Mouse (Mus musculus): ENCODE measurements around the gene Slc4a2.
A peak's percentile ranks its signal among the peaks of the same experiment; 100 is the strongest.
"Not testable (repeated sequence)": the region's sequence is repeated elsewhere in the genome, so short reads cannot be mapped to it uniquely, and the experiment has no call there.

The Slc4a2 gene

DNA sequence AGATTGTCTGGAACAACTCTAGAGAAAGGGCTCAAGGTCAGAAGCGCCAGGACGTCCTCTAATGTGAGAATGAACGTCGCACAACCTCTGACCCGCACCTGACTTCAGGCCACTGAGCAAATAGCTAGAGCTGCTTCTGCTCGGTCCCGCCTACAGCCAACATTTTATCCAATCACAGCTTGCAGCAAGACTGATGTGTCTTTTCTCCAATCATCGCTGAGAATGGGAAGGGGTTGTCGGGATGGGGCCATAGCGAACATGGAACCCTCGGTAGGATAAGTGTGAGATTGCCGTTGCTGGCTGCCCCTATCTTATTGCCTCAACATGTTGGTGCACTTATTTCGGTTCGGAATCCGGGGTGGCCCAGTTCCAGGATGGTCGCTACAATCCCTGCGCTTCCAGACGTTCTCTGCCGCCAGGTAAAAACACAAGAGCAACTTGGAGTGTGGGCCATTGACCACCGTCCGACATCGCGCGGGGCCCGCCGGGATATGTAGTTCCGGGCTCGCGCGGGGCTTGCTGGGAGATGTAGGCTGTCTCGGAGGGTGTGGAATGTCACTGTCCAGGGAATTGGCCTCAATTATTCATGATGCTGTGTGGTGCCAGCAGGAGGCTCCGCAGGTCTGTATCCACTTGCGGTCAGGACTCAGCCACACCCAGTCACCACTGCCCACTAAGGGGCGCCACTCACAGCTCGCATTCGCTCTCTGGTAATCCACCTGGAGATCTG, 29.3 kb upstream of the Slc4a2 start:
- peak; percentile 97 to 98 for DNase-seq

DNA sequence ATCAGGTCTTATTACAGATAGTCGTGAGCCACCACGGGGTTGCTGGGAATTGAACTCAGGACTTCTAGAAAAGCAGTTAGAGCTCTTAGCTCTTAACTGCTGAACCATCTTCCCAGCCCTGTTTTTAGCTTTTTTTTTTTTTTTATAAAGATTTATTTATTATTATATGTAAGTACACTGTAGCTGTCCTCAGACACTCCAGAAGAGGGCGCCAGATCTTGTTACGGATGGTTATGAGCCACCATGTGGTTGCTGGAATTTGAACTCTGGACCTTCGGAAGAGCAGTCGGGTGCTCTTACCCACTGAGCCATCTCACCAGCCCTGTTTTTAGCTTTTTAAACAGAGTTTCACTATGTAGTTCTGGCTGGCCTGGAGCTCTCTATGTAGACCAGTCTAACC, 27.4 kb upstream of the Slc4a2 start:
- not testable (repeated sequence) for DNase-seq

DNA sequence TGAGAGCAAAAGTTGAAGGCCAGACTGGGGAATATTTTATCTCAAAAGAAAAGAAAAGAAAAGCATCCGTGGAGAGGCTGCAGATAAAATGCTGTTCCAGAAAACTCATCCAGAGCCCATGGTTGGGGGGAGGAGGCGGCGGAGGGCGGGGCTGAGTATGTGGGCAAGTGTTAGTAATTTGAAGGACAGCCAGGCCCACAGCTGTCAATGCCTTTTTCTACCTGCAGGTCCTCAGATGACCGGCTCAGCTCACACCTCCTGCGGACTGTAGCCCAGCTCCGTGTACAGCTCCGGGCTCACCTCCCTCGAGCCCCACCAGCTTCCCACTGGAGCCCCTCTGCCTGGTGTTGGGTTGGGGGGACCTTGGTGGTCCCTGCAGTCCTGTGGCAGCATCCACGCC, 24.0 kb upstream of the Slc4a2 start:
- no peak for DNase-seq

DNA sequence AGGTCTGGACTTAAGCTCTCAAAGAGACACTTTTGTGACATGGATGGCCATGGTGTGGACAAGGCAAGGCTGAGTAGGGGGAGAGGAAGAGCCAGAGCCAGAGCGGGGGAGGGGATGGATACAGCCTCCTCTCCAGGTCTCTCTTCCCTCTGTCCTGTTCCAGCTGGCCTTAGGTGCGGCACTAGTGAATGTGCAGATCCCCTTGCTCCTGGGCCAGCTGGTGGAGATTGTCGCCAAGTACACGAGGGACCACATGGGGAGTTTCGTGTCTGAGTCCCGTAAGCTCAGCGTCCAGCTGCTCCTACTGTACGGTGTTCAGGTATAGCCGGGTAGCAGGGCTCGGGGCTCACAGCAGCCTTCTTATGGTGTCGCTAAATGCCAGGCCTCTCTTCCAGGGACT, 23.3 kb upstream of the Slc4a2 start:
- DNase-seq: no peak

DNA sequence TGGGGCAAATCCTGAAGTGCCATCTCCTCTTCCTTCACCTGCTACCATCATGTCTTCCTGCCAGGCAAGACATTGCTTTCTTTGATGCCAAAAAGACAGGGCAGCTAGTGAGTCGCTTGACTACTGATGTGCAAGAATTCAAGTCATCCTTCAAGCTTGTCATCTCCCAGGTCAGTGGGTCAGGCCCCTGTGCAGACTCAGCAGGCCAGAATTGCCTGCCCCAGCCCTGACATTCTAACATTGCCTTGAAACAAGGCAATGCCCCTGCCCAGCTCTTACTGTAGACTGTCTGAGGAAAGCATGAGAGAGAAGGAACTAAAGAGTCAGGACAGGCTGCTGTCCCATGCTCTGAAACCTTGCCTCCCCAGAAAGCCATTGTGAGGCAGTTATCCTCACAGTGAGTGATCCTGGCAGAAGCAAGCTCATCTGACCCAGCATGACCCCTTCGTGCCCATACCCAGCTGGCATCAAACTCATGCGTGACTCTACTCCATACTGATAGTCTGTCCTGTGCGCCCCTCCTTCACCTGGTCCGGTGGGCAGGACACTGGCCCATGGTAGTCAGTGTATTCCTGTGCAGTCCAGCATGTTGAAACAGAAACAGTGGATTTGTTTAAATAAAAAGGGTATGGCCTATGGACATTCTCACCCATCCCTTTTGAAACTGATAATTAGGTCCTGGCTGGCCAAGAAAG, 22.6 kb upstream of the Slc4a2 start:
- DNase-seq: no peak

DNA sequence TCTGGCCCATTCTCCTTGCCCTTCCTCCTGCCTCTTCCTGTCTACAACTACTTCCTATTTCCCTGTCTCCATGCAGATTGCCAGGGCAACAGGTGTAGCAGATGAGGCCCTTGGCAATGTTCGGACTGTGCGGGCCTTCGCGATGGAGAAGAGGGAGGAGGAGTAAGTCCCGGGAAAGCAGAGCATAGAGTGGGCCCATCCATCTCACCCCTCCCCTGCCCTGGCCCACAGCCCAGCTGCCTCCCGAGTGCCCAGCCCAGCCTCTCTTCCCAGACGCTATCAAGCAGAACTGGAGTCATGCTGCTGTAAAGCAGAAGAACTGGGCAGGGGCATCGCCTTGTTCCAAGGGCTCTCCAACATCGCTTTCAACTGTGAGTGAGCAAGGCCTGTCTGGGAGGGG, 21.7 kb upstream of the Slc4a2 start:
- no peak for DNase-seq

DNA sequence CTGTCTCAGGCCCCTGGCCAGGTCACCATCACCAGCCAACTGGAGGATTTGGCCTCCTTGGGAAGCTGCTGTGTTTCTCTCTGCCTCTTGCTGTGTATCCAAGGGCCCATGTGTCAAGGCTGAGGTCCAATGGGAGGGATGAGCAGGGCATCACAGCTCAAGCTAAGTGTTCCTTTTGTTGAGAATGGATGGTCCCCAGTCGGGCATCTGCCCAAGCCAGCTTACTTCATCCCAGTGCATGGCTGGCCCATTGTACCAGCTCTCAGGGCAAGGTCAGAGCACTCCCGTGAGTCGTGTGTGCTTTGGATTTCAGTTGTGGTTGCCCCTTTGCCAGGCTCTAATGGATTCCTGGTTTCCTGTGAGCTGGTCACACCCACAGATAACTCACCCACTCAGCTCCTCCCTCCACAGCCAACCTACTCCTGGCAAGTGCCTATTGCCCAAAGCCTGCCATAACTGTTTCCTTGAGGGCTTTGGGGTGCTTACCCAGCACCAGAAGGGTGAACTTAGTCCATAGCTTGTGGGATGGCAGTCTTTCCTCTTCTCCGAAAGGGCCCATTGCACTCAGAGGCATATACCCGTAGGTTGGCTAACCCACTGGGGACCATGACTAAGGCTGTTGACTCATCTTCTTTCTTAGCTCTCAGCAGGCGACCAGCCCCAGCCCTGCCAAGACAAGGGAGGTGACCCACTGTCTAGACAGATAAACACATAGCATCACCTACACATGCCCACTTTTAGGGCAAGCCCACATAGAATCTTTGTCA, 18.9 kb upstream of the Slc4a2 start:
- no peak for DNase-seq

DNA sequence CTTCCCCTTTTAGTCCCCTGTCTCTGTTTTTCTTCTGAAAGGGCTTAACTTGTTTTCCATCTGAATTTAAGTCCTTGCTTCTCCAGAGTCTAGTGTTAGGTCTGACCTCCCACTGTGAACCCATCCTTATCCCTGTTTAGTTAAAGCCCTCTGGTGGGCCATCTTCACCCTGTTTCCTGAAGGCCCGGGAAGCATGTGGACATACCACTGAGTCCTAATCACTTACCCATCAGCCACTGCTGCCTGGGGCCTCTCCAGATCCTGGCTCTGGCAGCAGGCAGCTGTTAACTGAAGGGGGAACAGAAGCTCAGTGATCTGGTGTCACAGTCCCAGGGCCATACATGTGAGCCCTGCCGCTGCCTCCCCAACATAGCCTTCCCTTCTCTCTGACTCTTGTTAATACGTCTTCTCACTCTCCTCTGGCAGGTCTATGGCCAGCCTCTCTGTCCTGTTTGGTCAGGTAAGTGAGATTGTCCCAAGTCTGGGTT, 18.2 kb upstream of the Slc4a2 start:
- DNase-seq: no peak

DNA sequence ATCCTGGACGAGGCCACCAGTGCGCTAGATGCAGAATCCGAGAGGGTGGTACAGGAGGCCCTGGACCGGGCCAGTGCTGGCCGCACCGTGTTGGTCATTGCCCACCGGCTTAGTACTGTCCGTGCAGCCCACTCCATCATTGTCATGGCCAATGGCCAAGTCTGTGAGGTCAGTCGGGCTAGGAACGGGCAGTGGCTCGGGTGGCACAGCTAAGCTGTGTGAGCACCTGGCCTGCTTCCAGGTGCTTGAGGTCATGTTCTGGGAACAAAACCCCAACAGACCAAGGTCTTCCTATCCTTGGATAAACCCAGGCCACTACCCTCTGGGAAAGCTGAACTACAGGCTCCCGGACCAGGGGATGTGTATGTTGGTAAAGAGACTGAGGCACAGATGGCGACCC, 15.0 kb upstream of the Slc4a2 start:
- no peak for DNase-seq

DNA sequence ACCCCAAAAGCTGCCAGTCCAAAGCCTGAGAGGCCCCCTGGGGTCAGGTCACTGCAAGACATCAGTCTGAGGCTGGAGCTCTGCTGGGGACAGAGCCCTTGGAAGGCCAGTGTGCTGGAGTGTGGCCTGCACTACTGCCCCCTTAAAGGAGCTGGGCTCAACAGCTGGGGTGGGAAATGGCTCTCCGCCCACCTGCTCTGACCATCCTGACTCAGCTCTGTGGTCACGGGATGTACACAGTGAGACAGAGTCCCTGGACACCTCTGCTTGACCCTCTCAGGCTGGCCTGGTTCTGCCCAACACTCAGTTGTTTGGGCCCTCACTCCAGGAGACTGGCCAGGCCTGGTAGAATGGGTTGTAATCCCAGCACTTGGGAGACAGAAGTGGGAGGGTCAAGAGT, 14.2 kb upstream of the Slc4a2 start:
- no peak for DNase-seq

DNA sequence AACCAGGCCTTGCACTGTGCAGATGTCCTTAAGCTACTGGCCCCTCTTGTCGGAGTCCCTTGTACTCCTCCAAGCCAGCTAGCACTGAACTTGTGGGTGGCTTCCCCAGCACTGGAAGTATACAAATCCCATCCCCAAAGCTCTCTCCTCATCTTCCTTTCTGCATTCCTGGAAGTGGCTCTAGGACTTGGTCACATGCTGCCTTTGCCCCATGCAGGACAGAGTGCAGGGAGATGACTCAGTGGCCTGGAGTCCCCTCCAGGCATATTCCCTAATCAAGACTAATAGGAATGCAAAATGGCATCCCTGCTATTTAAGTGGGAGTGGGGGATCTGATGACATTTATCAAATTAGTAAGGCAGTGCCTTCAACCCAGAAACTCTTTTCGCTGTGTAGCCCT, 11.6 kb upstream of the Slc4a2 start:
- no peak for DNase-seq

DNA sequence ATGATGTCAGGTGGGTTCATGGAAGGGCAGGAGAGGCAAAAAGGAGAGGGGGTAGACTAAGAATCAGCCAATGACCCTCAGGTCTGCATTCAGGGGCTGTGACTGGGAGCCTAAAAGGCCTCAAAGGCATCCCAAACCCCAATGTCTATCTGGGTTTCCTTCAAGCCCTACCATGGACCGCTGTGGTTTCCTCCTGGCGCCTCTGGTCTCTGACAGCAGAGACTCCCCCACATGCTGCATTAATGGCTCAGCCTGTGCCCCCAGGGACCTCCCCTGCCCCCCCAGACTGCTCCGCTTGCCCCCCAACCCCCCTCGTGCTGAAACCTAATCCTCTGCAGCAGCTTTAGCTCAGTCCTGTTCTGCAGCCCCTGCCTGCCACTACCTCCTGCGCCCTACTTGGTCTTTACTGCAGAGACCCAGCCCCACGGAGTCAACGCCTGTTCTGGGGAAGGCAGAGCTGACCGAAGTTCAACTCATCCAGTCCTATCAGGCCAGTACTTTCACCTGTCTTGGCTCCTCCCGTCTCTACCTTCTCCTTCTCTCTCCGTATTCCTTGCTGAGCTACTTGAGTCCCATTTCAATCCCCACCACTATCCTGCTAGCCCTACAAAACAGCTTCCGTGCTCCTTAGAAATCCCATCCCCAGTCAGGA, 10.5 kb upstream of the Slc4a2 start, which contains the start of gene Asic3:
Gene Asic3, plus strand, starts transcription at position 351 of the 652 bp plus-strand sequence.
- DNase-seq: no peak

DNA sequence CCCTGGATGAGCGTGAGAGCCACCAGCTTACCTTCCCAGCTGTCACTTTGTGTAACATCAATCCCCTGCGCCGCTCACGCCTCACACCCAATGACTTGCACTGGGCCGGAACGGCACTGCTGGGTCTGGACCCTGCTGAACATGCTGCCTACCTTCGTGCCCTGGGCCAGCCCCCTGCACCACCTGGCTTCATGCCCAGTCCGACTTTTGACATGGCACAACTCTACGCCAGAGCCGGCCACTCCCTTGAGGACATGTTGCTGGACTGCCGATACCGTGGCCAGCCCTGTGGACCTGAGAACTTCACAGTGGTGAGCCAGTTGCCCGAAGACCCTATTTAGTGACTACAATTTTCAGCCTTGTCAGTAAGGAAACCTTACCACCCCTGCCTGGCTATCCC, 9.7 kb upstream of the Slc4a2 start:
- no peak for DNase-seq

DNA sequence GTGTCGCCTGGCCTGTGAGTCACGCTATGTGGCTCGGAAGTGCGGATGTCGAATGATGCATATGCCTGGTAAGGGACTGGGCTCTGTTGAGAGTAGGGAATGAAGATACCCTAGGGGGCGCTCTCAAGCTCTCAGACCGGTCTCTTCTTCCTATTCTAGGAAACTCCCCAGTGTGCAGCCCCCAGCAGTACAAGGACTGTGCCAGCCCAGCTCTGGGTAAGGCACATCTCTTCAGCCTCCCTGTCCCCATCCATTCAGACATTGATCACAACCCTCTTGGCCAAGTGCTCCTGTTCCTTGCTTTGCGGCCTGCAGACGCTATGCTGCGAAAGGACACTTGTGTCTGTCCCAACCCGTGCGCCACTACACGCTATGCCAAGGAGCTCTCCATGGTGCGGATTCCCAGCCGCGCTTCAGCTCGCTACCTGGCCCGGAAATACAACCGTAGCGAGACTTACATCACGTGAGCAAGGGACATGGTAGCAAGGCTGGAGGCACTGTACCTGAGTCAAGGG, 7.4 kb upstream of the Slc4a2 start:
- DNase-seq: peak; percentile 81 to 82

DNA sequence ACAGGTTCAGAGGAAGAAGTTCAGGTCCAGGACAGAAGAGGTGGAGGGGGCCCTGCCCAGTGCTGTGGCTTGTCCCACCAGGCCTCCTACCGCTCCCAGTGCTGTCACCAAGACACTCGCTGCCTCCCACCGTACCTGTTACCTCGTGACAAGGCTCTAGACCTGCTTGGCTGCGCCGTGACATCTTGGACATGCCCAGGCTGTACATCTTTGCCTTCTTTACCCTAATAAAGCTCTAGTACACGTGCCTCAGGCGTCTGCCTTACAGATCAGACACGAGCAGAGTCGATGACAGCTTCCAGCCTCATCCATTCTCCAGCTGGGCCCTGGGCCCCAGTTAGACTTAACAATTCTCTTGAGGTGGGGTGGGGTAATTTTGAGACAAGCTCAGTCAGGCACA, 6.0 kb upstream of the Slc4a2 start:
- DNase-seq: no peak

DNA sequence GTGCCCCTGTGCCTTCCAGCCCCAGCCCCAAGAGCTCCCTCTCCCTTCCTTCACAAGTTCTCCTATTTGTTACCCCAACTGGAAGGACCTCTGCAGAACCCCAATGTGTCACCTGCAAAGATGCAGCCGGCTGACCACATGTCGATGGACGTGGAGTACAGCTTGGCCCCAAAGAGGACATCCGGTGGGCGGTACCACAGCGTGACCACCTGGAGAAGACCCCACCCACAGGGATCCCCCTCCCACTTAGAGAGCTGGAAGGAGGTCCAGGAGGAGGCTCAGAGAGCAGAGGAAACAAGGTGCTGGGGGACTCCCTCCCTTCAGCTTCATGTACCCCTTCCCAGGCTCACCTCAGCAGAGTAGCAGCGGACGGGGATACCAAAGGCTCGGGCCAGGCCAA, 3.3 kb upstream of the Slc4a2 start:
- no peak for DNase-seq

DNA sequence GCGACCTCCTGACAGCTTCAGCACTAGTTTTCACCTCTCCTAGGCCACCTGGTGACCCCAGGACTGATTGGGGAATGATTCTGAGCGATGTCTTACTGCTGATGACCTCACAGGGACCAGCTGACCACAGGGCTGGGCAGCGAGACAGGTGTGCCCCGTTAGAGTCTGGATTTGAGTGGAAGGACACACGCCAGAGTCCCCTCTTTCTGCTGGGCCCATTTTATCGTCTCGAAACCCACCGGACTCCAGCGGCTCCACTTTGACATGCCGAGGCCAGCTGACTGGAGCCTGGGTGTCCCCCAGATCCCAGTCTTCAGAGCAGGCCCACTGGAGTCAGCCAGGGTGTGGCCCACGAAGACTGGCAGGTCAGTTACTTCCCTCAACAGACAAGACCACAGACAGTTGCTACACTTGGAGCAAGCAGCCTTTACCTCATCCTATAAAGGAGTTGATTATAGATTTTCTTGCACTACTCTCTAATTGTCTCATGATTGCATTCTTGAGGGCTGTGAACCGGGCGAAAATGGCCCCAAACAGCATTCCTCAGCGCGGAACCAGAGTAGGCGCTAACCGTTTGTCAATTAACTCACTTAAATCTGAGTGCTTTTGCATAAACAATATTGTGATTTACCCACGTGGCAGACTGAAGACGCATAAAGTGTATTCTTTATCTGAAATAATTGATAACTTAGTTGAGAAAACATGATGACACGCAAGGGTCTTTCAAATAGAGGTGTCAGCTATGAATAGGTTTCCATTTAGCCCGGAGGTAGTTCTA, 556 bp downstream of the Slc4a2 start:
- DNase-seq: no peak

DNA sequence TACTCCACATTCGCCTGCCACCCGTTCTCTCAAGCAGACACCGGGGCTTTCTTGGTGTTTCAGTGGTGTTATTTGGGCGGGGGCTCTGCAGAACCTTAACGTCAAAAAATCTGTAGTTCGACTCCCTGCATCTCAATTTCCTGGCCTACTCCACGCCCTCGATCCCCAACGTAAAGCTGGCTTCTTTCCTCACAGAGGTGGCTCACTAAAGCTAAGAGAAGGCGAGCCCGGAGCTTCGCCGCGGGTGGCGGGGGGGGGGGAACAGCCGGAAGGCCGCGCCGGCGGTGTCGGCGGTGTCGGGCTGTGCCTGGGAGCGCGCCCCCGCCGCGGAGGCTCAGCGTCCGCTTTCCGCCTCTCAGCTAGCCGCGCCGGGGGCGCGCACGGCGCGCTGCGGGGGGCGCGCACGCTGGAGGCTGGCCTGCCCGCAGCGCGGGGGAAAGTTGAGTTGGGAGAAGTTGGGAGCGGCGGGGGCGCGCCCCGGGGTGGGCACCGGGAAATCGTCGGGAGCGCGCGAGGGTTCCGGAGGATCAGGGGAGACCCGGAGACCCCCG, 1.3 kb downstream of the Slc4a2 start:
- DNase-seq: peak; percentile 65 to 81

DNA sequence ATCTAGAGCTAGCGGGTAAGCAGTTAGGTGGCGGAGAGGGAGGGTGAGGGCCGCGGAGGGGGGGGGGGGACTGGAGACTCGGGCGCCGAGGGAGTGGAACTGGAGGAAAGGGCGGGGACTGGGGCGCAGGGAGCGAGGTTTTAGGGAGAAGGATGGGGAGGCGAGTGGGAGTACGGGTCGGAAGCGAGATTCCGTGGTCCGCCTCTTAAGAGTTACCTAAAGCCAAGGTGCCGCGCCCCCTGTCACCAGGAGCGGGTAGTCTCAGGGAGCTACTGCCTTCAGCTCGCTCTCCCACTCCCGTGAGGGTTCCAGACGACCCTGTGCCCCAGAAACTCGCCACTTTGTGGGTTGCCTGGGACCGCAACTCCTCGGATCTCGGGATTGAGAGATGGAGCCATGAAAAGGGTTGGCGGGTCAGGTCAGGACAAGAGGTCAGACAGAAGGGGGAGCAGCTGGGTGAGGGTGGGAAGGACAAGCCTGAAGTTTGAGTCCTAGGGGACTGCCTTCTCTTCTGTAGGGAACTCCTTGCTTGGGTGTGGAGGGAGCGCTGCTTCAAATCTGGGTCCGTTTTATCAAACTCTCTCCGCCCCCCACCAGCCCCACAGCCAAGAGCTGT, 1.9 kb downstream of the Slc4a2 start:
- peak in 1 of 2 experiments; percentile 57 for DNase-seq

DNA sequence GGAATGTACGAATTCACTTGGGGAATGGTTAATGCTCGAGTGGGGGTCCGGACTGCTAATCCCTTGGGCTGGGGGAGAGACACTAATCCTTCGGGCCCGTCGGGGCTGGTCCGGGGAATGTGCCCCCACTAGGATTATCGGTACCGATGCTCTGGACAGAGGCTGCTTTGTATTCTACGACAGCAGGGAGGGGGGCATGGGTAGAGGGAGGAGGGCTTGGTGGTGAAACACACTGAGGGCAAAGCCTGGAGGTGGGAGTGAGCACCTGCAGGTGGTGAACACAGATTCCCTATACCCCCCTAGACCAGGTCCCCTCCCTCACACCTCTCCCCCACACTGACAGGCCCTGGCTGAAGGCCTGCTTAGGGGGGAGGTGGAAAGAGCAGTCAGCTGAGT, 2.4 kb downstream of the Slc4a2 start:
- DNase-seq: no peak

DNA sequence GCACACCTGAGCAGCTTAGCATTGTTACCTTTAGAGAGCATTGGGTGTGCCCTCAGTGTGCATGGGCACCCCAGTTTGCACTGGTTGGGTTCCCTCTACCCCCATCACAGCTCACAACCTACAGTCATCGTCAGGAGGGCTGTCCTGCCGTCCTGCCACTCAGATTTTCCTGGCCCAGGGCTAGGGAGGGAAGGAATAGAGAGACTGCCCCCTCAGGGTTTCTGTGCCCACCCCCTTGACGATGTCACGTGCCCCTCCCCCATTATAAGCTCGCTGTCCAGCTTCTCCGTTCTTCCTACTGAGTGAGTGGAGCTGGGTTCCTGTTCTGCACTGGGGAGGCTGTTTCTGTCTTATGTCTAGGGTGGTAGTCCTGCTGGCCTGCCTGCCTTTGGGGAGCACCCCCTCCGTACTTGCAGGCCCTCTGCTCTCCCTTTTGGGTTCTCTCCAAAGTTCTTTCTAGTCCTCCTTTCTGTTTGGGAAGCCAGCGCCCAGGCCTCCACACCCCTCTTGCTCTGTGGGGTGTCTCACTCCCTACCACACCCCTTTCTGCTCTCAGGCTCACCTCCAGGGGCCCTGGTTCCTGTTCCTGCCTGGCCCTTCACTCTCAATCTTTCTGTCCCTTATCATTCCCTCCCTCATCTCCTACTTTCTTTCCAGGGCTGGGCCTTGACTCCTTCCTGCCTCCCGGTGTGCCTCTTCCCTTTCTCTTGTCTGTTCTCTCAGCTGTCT, 3.1 kb downstream of the Slc4a2 start:
- DNase-seq: no peak
